Mouse (Mus musculus) liver, postnatal 0 days (tissue): ENCODE measurements at regions not wholly inside any gene's neighbourhood (a gene's known extent, or its start where the extent isn't known, plus 50 kb on each side); places are given as distances from the start of the nearest gene placed in this dataset.
A peak's percentile ranks its signal among the peaks of the same experiment; 100 is the strongest.

ENCODE experiments used
- ATAC-seq: fragments of 200-750 bp; cut with Nextera tagmentation; 2 replicates; pipeline ENCODE4 v1.8.0; 2017; ENCODE audit warnings: mild to moderate bottlenecking, moderate library complexity
- DNase-seq: peaks from one replicate; pipeline ENCODE4 v3.0.0-alpha.2; 2016
- H3K27ac ChIP-seq: fragments of 300-500 bp; sonication (generic); 2 replicates; pipeline ENCODE4 v1.5.1; 2014; ENCODE audit warnings: antibody characterized with exemption, moderate library complexity, mild to moderate bottlenecking, low read depth
- H3K27me3 ChIP-seq: fragments of 300-500 bp; sonication (generic); 2 replicates; pipeline ENCODE4 v1.6.1; 2014; ENCODE audit warnings: low read length, control low read depth, mixed read lengths; ENCODE audit not compliant: insufficient read depth
- H3K36me3 ChIP-seq: fragments of 300-500 bp; sonication (generic); replicated peaks from 2 replicates; pipeline ENCODE4 v1.6.1; 2014; ENCODE audit warnings: mild to moderate bottlenecking, control low read depth, low read length, moderate library complexity, mixed read lengths; ENCODE audit not compliant: insufficient read depth
- H3K4me1 ChIP-seq: fragments of 300-500 bp; sonication (generic); 2 replicates; pipeline ENCODE4 v1.6.1; 2014; ENCODE audit warnings: antibody characterized with exemption, mild to moderate bottlenecking, control low read depth; ENCODE audit not compliant: insufficient read depth
- H3K4me2 ChIP-seq: fragments of 300-500 bp; sonication (generic); 2 replicates; pipeline ENCODE4 v1.6.1; 2014; ENCODE audit warnings: low read depth, mild to moderate bottlenecking, low read length, moderate library complexity, mixed read lengths
- H3K4me3 ChIP-seq: fragments of 300-500 bp; sonication (generic); 2 replicates; pipeline ENCODE4 v1.5.1; 2014; ENCODE audit warnings: low read depth, low read length
- H3K9ac ChIP-seq: fragments of 300-500 bp; sonication (generic); replicated peaks from 2 replicates; pipeline ENCODE4 v1.6.1; 2014; ENCODE audit warnings: mild to moderate bottlenecking, moderate library complexity
- H3K9me3 ChIP-seq: fragments of 300-500 bp; sonication (generic); 2 replicates; pipeline ENCODE4 v1.6.1; 2016; ENCODE audit warnings: mild to moderate bottlenecking, control low read depth, low read length, mixed read lengths
- CTCF ChIP-seq: sonication (generic); IDR thresholded peaks from 2 replicates; pipeline ENCODE4 v1.5.1; 2016; ENCODE audit warnings: antibody characterized with exemption, low read depth
- EP300 ChIP-seq: IDR thresholded peaks from 2 replicates; pipeline ENCODE4 v1.6.1; 2016; ENCODE audit warnings: antibody characterized with exemption, low read depth, mild to moderate bottlenecking
- WGBS: fragments of 180-500 bp; shearing (Covaris S2); extraction: QIAGEN DNeasy Blood & Tissue Kit; methylation state at CpG from one replicate; pipeline ENCODE4 v1.1.7; 2014; ENCODE audit not compliant: insufficient replicate concordance; 5-methylcytosine and 5-hydroxymethylcytosine counted together

- H3K4me2 ChIP-seq: no peak overlapping the region
- no peak overlapping the region for H3K27ac ChIP-seq
- no peak overlapping the region for H3K4me3 ChIP-seq
- no peak overlapping the region for H3K9ac ChIP-seq
- 53% methylated on average over 1 of the region's 1 CpGs for WGBS
- DNase-seq (no peak), ATAC-seq (no peak)
- no peaks in the 10 kb centered on the region for H3K4me1 ChIP-seq
- H3K9me3 ChIP-seq: no peaks in the 10 kb centered on the region
- H3K36me3 ChIP-seq: no peaks in the 10 kb centered on the region
- H3K27me3 ChIP-seq: peaks cover 3% of the 10 kb centered on the region; the same call in 1 of the 2 replicates
- TF ChIP-seq EP300: no peak
- TF ChIP-seq CTCF: no peak
These were observed 546.1 kb upstream of the Mgmt start for GRCm38 (mm10) chr7:136348309-136348708.

GRCm38 (mm10) chr7:136349651-136350050, 544.8 kb upstream of the Mgmt start:
- peaks cover 3% of the 10 kb centered on the region; the same call in 1 of the 2 replicates for H3K27me3 ChIP-seq
- no peak overlapping the region for H3K9ac ChIP-seq
- H3K36me3 ChIP-seq: no peaks in the 10 kb centered on the region
- ATAC-seq (no peak), DNase-seq (no peak)
- WGBS: 86% methylated on average over 14 of the region's 14 CpGs
- TF ChIP-seq CTCF: no peak
- TF ChIP-seq EP300: no peak
- no peak overlapping the region for H3K4me3 ChIP-seq
- no peaks in the 10 kb centered on the region for H3K4me1 ChIP-seq
- H3K9me3 ChIP-seq: no peaks in the 10 kb centered on the region
- no peak overlapping the region for H3K4me2 ChIP-seq
- no peak overlapping the region for H3K27ac ChIP-seq

GRCm38 (mm10) chr7:136357011-136357410, 537.4 kb upstream of the Mgmt start:
- no peak overlapping the region for H3K27ac ChIP-seq
- no peak overlapping the region for H3K9ac ChIP-seq
- H3K36me3 ChIP-seq: no peaks in the 10 kb centered on the region
- no peaks in the 10 kb centered on the region for H3K4me1 ChIP-seq
- ATAC-seq: no peak
- 70% methylated on average over 7 of the region's 7 CpGs for WGBS
- no peak for TF ChIP-seq CTCF
- TF ChIP-seq EP300: no peak
- H3K27me3 ChIP-seq: no peaks in the 10 kb centered on the region
- no peak for DNase-seq
- no peak overlapping the region for H3K4me3 ChIP-seq
- no peaks in the 10 kb centered on the region for H3K9me3 ChIP-seq
- no peak overlapping the region for H3K4me2 ChIP-seq

- ATAC-seq (no peak), DNase-seq (no peak)
- Histone ChIP-seq H3K9me3 (no peaks in the 10 kb centered on the region), H3K4me1 (no peaks in the 10 kb centered on the region), H3K9ac (no peak overlapping the region), H3K36me3 (no peaks in the 10 kb centered on the region), H3K27ac (no peak overlapping the region), H3K4me2 (no peak overlapping the region), H3K27me3 (no peaks in the 10 kb centered on the region), H3K4me3 (no peak overlapping the region)
- no peak for TF ChIP-seq CTCF
- TF ChIP-seq EP300: no peak
- 67% methylated on average over 7 of the region's 7 CpGs for WGBS
These were observed 528.8 kb upstream of the Mgmt start for GRCm38 (mm10) chr7:136365318-136366211.

- H3K27ac ChIP-seq: no peak overlapping the region
- no peak for TF ChIP-seq EP300
- TF ChIP-seq CTCF: no peak
- DNase-seq (no peak), ATAC-seq (no peak)
- H3K4me1 ChIP-seq: no peaks in the 10 kb centered on the region
- H3K4me2 ChIP-seq: no peak overlapping the region
- H3K27me3 ChIP-seq: no peaks in the 10 kb centered on the region
- WGBS: 47% methylated on average over 3 of the region's 3 CpGs
- no peaks in the 10 kb centered on the region for H3K9me3 ChIP-seq
- H3K36me3 ChIP-seq: no peaks in the 10 kb centered on the region
- H3K4me3 ChIP-seq: no peak overlapping the region
- H3K9ac ChIP-seq: no peak overlapping the region
These were observed 517.2 kb upstream of the Mgmt start for GRCm38 (mm10) chr7:136377259-136377658.

GRCm38 (mm10) chr7:136377742-136378141, 516.7 kb upstream of the Mgmt start:
- Histone ChIP-seq H3K9me3 (no peaks in the 10 kb centered on the region), H3K4me3 (no peak overlapping the region), H3K36me3 (no peaks in the 10 kb centered on the region), H3K9ac (no peak overlapping the region), H3K4me1 (no peaks in the 10 kb centered on the region), H3K27me3 (no peaks in the 10 kb centered on the region), H3K27ac (no peak overlapping the region), H3K4me2 (no peak overlapping the region)
- DNase-seq (peak; percentile 2), ATAC-seq (no peak)
- 51% methylated on average over 8 of the region's 8 CpGs for WGBS
- no peak for TF ChIP-seq EP300
- no peak for TF ChIP-seq CTCF
